Mouse (Mus musculus) c-Kit-positive CD71-positive TER-119-negative erythroid progenitor cells, embryonic 14.5 days (primary cell): Measurements from ENCODE around the gene Gm4070.
"Not testable (repeated sequence)": the region's sequence is repeated elsewhere in the genome, so short reads cannot be mapped to it uniquely, and the experiment has no call there.

ENCODE experiments used
- DNase-seq: peaks from one replicate; pipeline ENCODE4 v3.0.0-alpha.2; 2013; ENCODE audit warnings: low read depth

Gm4070 gene

DNA sequence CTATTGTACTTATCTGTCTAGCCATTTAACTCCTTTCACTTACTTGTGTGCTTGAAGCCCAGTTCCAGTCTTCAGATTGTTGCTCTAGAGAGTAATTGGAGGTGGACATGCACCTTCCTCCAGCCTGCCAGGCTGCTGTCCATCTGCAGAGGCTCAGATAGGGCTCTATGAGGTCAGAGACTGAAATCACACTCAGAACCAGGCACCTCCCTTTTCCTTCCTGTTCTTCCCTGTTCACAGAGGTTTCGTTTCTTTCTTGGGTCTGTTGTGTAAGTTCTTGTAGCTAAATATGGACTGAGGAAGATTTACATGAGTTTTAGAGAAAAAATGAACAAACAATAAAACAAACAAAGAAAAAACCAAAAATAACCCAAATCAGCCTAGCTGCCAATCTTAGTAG is at the start of gene Gm4070:
Gene Gm4070, minus strand, starts transcription at position 156 of the 400 bp plus-strand sequence.
- not testable (repeated sequence) for DNase-seq

GRCm38 (mm10) chr7:105954540-105954939 is 773 bp upstream of the Gm4070 start:
- not testable (repeated sequence) for DNase-seq

DNA sequence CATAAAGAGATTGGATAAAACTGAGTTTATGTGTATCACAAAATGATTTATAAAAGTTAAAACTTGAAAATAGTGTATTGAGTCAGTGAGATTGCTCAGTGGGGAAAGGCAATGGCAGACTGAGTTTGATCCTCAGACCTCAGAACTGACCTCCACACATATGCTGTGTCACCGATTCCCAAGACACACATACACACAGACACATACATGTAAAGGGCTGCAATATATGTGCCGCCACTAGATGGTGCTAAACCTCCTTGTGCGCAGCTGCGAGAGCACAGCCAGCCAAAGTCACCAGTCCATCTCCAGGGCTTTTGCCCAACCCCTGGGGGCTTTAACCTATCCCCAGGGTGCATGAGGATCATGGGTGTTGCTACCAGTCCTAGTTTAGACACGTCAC is 1.4 kb downstream of the Gm4070 start:
- DNase-seq: not testable (repeated sequence)

DNA sequence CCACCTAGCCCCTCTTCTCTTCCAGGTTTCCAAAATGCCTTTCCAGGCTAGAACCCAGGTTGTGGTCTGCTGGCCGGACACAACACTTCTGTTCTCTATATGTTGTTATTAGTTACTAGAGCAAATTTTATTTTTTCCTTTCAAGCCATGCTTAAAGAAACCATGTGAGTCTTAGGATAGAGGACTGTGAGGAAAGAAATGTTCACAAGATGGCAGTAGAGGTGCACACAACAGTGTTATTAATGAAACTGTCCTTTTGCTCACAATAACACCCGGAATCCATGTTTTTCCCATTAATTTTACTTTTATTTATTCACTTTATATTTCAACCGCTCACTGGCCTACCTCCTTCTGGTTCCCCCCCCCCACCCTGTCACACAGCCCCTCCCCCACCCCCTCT is 8.5 kb downstream of the Gm4070 start:
- DNase-seq: not testable (repeated sequence)

DNA sequence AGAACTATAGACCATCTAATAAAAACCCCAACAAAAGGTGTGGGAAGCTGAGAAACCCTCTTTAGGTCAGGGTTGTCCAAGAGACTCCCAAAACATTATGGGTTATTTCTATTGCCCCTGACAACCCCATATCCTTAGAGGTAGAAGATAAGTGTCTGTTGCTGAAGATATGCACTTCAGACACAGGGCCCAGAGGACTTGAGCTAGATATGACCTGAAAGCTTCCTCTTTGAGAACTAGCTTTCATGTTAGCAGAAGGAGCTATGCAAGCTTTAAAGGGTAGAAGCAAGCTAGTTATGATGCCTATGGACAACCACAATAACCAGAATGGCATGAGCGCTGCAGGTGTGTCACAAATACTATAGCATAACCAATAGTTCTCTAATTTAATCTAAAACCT is 21.6 kb downstream of the Gm4070 start:
- DNase-seq: not testable (repeated sequence)

DNA sequence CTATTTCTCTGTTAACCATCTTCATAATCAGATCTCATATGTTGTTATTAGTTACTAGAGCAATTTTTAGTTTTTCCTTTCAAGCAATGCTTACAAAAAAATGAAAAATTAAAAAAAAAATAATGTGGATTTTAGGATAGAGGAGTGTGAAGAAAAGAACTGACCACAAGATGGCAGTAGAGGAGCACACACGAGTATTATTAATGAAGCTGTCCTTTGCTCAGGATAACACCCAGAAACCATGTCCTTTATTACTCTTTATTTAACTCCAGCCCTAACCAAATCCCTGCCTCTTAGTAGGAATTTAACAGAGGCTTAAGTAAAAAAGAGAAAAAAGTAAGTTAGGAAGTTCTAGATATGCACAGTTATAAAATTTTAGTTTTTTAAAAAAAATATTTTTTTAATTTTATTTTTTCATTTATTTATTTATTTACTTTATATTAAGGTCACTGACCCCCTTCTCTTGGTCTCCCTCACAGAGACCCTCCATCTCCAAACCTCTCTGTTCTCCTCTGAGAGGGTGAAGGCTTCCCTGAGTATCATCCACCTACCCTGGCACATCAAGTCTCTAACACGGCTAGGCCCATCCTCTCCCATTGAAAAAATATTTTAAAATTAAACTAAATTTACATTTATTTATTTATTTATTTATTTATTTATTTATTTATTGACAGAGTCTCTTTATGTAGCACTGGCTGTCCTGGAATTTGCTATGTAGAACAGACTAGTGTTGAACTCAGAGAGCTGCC is 70.0 kb downstream of the Gm4070 start:
- DNase-seq: not testable (repeated sequence)

DNA sequence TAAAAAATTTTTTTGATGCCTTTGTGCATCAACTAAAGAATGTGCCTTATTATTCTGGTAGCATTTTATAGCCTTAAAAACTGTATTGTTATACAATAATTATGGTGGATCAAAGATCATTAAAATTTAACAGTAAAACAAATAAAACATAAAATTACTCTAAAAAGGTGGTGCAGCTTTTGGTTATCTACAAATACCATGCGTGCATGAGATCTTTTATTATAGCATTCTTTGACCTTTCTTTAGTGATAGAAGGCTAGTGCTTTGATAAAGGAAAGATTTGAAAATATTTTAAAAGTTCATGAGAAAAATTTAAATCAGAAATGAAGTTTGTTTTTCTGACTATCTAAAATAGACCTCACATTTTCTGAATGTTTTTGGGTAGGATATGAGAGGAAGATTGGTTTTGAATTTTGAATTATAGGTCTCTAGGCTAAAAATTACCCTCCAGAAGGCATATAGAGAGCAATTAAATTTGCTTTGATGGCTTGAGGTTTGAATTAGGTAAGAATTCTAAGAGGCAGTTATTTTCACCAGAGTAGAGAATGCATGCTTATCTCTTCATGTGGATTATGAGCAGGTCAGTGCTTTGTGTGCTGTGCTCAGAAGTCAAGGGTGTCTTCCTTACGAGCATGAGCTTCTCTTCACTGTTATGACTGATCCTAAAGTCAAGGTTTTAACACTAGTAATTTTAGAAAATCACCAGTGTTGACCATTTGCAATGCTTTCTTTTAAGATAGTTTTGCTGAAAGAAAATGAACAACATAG is 73.9 kb downstream of the Gm4070 start:
- not testable (repeated sequence) for DNase-seq

DNA sequence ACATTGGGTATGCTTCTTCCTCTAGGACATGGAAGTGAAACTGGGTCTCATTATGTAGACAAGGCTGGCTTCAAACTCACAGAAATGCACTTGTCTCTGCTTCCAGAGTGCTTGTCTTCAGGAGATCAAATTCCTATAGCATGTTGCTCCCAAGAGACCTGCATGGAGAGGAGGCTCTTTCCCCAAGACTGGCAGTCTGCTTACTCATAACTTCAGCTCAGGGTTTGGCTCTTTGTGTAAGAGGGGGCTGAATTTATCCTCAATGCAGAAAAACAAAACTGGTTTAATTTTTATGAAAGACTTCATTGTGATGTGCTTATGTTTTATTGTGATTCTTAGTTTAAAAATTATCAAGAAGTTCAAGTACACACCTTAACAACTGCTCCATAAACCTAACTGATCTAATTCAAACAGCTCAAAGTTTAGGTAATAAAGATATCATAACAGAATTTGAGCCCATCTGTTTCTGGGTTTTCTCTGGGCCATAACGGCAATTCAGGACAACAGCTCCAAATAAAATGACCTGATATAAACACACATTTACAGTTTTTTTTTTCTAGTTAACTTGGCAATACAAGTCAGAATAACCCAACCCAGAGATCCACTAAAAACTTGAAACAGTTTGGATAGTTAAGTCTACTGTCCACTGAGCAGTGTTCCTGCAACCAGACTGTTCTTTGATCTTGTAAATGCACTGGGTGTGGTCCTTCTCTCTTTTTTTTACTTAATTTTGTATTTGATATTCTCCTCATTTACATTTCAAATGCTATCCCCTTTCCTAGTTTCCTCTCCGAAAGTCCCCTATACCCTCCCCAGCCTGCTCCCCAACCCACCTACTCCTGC is 97.8 kb downstream of the Gm4070 start:
- DNase-seq: not testable (repeated sequence)
